Mouse (Mus musculus) forebrain, embryonic 16.5 days (tissue): ENCODE results near the gene Gm28035. TPM values are rescaled to one million over a fixed set of nuclear protein-coding genes. Genes with fewer than 3 reads are reported as not detected.

Experiments used
- ATAC-seq: fragments of 200-750 bp; cut with Nextera tagmentation; 2 replicates; pipeline ENCODE4 v1.8.0; 2017; ENCODE audit warnings: mild to moderate bottlenecking, moderate library complexity
- H3K27ac ChIP-seq: fragments of 300-500 bp; sonication (generic); 2 replicates; pipeline ENCODE4 v1.5.1; 2014; ENCODE audit warnings: low read length, control low read depth
- H3K27me3 ChIP-seq: fragments of 300-500 bp; sonication (generic); replicated peaks from 2 replicates; pipeline ENCODE4 v1.6.1; 2014; ENCODE audit warnings: low read length; ENCODE audit not compliant: control insufficient read depth, insufficient read depth
- H3K36me3 ChIP-seq: fragments of 300-500 bp; sonication (generic); 2 replicates; pipeline ENCODE4 v1.6.1; 2014; ENCODE audit not compliant: control insufficient read depth, insufficient read depth
- H3K4me1 ChIP-seq: fragments of 300-500 bp; sonication (generic); replicated peaks from 2 replicates; pipeline ENCODE4 v1.6.1; 2014; ENCODE audit warnings: low read length; ENCODE audit not compliant: control insufficient read depth, insufficient read depth
- H3K4me2 ChIP-seq: fragments of 300-500 bp; sonication (generic); 2 replicates; pipeline ENCODE4 v1.6.1; 2014; ENCODE audit warnings: mild to moderate bottlenecking, low read length, control low read depth
- H3K4me3 ChIP-seq: fragments of 300-500 bp; sonication (generic); replicated peaks from 2 replicates; pipeline ENCODE4 v1.5.1; 2014; ENCODE audit warnings: mild to moderate bottlenecking, low read length, control low read depth
- H3K9ac ChIP-seq: fragments of 300-500 bp; sonication (generic); replicated peaks from 2 replicates; pipeline ENCODE4 v1.6.1; 2014; ENCODE audit warnings: low read depth, low read length, control low read depth
- H3K9me3 ChIP-seq: fragments of 300-500 bp; sonication (generic); 2 replicates; pipeline ENCODE4 v1.6.1; 2016; ENCODE audit warnings: low read length; ENCODE audit not compliant: control insufficient read depth
- WGBS: fragments of 180-500 bp; shearing (Covaris S2); extraction: QIAGEN DNeasy Blood & Tissue Kit; methylation state at CpG from one replicate; pipeline ENCODE4 v1.1.7; 2014; 5-methylcytosine and 5-hydroxymethylcytosine counted together
- polyA plus RNA-seq: library from polyadenylated mRNA; unstranded; fragments of >200 nt; fragmentation: Nextera tagmentation; extraction: Ambion mirVana; gene quantifications from 2 replicates; pipeline ENCODE4 v1.2.1, GENCODE M21; 2015

Gene Gm28035
- polyA plus RNA-seq, 1 experiment from 2014 or later = 0.58 TPM

- no peak for ATAC-seq
- H3K4me3 ChIP-seq = no peak overlapping the region
- H3K9ac ChIP-seq = no peak overlapping the region
- no peak overlapping the region for H3K4me2 ChIP-seq
- H3K27ac ChIP-seq = no peak overlapping the region
- H3K36me3 ChIP-seq = peaks cover 39% of the 10 kb centered on the region
- H3K27me3 ChIP-seq = no peaks in the 10 kb centered on the region
- WGBS = 91% methylated on average over 7 of the region's 7 CpGs
- H3K4me1 ChIP-seq = peaks cover 5% of the 10 kb centered on the region
- no peaks in the 10 kb centered on the region for H3K9me3 ChIP-seq
Measured at GRCm38 (mm10) chr2:30257699-30258460, 17.5 kb downstream of the Gm28035 start.

- ATAC-seq = no peak
- 91% methylated on average over 4 of the region's 4 CpGs for WGBS
- Histone ChIP-seq H3K9me3 (no peaks in the 10 kb centered on the region), H3K27me3 (no peaks in the 10 kb centered on the region), H3K4me1 (peaks cover 13% of the 10 kb centered on the region), H3K36me3 (peaks cover 39% of the 10 kb centered on the region), H3K9ac (no peak overlapping the region), H3K4me2 (no peak overlapping the region), H3K27ac (no peak overlapping the region), H3K4me3 (no peak overlapping the region)
Measured at GRCm38 (mm10) chr2:30258600-30258999, 18.2 kb downstream of the Gm28035 start.

- 86% methylated on average over 15 of the region's 15 CpGs for WGBS
- Histone ChIP-seq H3K27me3 (no peaks in the 10 kb centered on the region), H3K27ac (no peak overlapping the region), H3K4me3 (no peak overlapping the region), H3K9me3 (no peaks in the 10 kb centered on the region), H3K4me2 (no peak overlapping the region), H3K4me1 (peaks cover 17% of the 10 kb centered on the region), H3K9ac (no peak overlapping the region), H3K36me3 (peaks cover 39% of the 10 kb centered on the region)
- no peak for ATAC-seq
Measured at GRCm38 (mm10) chr2:30259131-30260064, 19.0 kb downstream of the Gm28035 start.

GRCm38 (mm10) chr2:30261064-30261736, 20.8 kb downstream of the Gm28035 start:
- H3K9me3 ChIP-seq = no peaks in the 10 kb centered on the region
- H3K36me3 ChIP-seq = peaks cover 26% of the 10 kb centered on the region
- no peak overlapping the region for H3K9ac ChIP-seq
- H3K4me2 ChIP-seq = no peak overlapping the region
- ATAC-seq = no peak
- 88% methylated on average over 4 of the region's 4 CpGs for WGBS
- no peak overlapping the region for H3K4me3 ChIP-seq
- no peaks in the 10 kb centered on the region for H3K27me3 ChIP-seq
- peaks cover 29% of the 10 kb centered on the region for H3K4me1 ChIP-seq
- H3K27ac ChIP-seq = no peak overlapping the region

- WGBS = 87% methylated on average over 18 of the region's 18 CpGs
- no peak overlapping the region for H3K9ac ChIP-seq
- ATAC-seq = no peak
- H3K36me3 ChIP-seq = peaks cover 17% of the 10 kb centered on the region
- no peak overlapping the region; the same call in 1 of the 2 replicates for H3K27ac ChIP-seq
- no peaks in the 10 kb centered on the region for H3K27me3 ChIP-seq
- peaks cover 35% of the 10 kb centered on the region for H3K4me1 ChIP-seq
- H3K4me2 ChIP-seq = no peak overlapping the region
- no peak overlapping the region for H3K4me3 ChIP-seq
- H3K9me3 ChIP-seq = no peaks in the 10 kb centered on the region
Measured at GRCm38 (mm10) chr2:30261921-30262839, 21.8 kb downstream of the Gm28035 start.

- Histone ChIP-seq H3K9me3 (no peaks in the 10 kb centered on the region), H3K9ac (no peak overlapping the region), H3K36me3 (peaks cover 12% of the 10 kb centered on the region), H3K4me2 (no peak overlapping the region), H3K27me3 (no peaks in the 10 kb centered on the region), H3K27ac (peak overlapping the region; percentile 55), H3K4me1 (peaks cover 35% of the 10 kb centered on the region), H3K4me3 (no peak overlapping the region)
- 18% methylated on average over 4 of the region's 4 CpGs for WGBS
- ATAC-seq = peak; percentile 87
Measured at GRCm38 (mm10) chr2:30262840-30263441, 22.6 kb downstream of the Gm28035 start.

- no peak for ATAC-seq
Measured at GRCm38 (mm10) chr2:30263811-30264210, 23.4 kb downstream of the Gm28035 start.

More at GRCm38 (mm10) chr2:30263811-30264210, 23.4 kb downstream of the Gm28035 start:
- no peak overlapping the region for H3K4me3 ChIP-seq
- no peaks in the 10 kb centered on the region for H3K27me3 ChIP-seq
- H3K4me2 ChIP-seq = no peak overlapping the region
- H3K9ac ChIP-seq = no peak overlapping the region
- H3K9me3 ChIP-seq = no peaks in the 10 kb centered on the region
- 85% methylated on average over 6 of the region's 6 CpGs for WGBS
- H3K36me3 ChIP-seq = peaks cover 10% of the 10 kb centered on the region
- H3K27ac ChIP-seq = no peak overlapping the region
- peaks cover 35% of the 10 kb centered on the region for H3K4me1 ChIP-seq
